Mouse (Mus musculus) left cerebral cortex, adult 8-10 months (tissue): ENCODE measurements at regions not wholly inside any gene's neighbourhood (a gene's known extent, or its start where the extent isn't known, plus 50 kb on each side); places are given as distances from the start of the nearest gene placed in this dataset.

Experiments
- DNase-seq, 2 experiments: peaks; one replicate each; pipeline ENCODE4 v3.0.0; 2022; ENCODE audit warnings: low spot score in 2 of 2

- no peak for DNase-seq
Observed at GRCm38 (mm10) chr8:127811338-127811737, 547.1 kb upstream of the Nrp1 start.

- DNase-seq: no peak
Observed at GRCm38 (mm10) chr8:127814785-127815523, 543.5 kb upstream of the Nrp1 start.

GRCm38 (mm10) chr8:127820741-127821170, 537.6 kb upstream of the Nrp1 start:
- DNase-seq: no peak

GRCm38 (mm10) chr8:127821646-127822045, 536.8 kb upstream of the Nrp1 start:
- DNase-seq: no peak

- no peak for DNase-seq
Observed at GRCm38 (mm10) chr8:127825041-127825440, 533.4 kb upstream of the Nrp1 start.

GRCm38 (mm10) chr8:127827826-127828225, 530.6 kb upstream of the Nrp1 start:
- DNase-seq: no peak

- no peak for DNase-seq
Observed at GRCm38 (mm10) chr8:127829659-127830058, 528.7 kb upstream of the Nrp1 start.

- DNase-seq: no peak
Observed at GRCm38 (mm10) chr8:127834006-127834405, 524.4 kb upstream of the Nrp1 start.

GRCm38 (mm10) chr8:127836410-127837206, 521.8 kb upstream of the Nrp1 start:
- no peak for DNase-seq

GRCm38 (mm10) chr8:127838311-127838710, 520.1 kb upstream of the Nrp1 start:
- no peak for DNase-seq

GRCm38 (mm10) chr8:127847332-127848018, 510.9 kb upstream of the Nrp1 start:
- DNase-seq: no peak

- no peak for DNase-seq
Observed at GRCm38 (mm10) chr8:127849926-127850325, 508.5 kb upstream of the Nrp1 start.

GRCm38 (mm10) chr8:127855653-127856300, 502.6 kb upstream of the Nrp1 start:
- DNase-seq: no peak

GRCm38 (mm10) chr8:127856351-127857135, 501.9 kb upstream of the Nrp1 start:
- no peak for DNase-seq

- no peak for DNase-seq
Observed at GRCm38 (mm10) chr8:127859036-127859435, 499.4 kb upstream of the Nrp1 start.

GRCm38 (mm10) chr8:127860376-127860775, 498.0 kb upstream of the Nrp1 start:
- no peak for DNase-seq

GRCm38 (mm10) chr8:127860891-127861290, 497.5 kb upstream of the Nrp1 start:
- no peak for DNase-seq

- DNase-seq: no peak
Observed at GRCm38 (mm10) chr8:127884641-127885040, 473.8 kb upstream of the Nrp1 start.

- DNase-seq: no peak
Observed at GRCm38 (mm10) chr8:127885211-127885610, 473.2 kb upstream of the Nrp1 start.

GRCm38 (mm10) chr8:127885831-127886230, 472.6 kb upstream of the Nrp1 start:
- no peak for DNase-seq

GRCm38 (mm10) chr8:127890729-127891128, 467.7 kb upstream of the Nrp1 start:
- DNase-seq: no peak
